Mouse (Mus musculus) E14TG2a.4 (cell line): ENCODE measurements at regions not wholly inside any gene's neighbourhood (a gene's known extent, or its start where the extent isn't known, plus 50 kb on each side); places are given as distances from the start of the nearest gene placed in this dataset.
"Not testable (repeated sequence)": the region's sequence is repeated elsewhere in the genome, so short reads cannot be mapped to it uniquely, and the experiment has no call there.

Experiments used
- H3K27me3 ChIP-seq: 2 replicates; pipeline ENCODE4 v1.6.1; 2014; ENCODE audit warnings: low read length, control low read depth; ENCODE audit not compliant: insufficient read depth
- H3K36me3 ChIP-seq: 2 replicates; pipeline ENCODE4 v1.6.1; 2014; ENCODE audit warnings: low read length, control low read depth; ENCODE audit not compliant: insufficient read depth
- H3K4me1 ChIP-seq: replicated peaks from 2 replicates; pipeline ENCODE4 v1.6.1; 2014; ENCODE audit warnings: low read depth, low read length, control low read depth
- H3K4me3 ChIP-seq: replicated peaks from 2 replicates; pipeline ENCODE4 v1.5.1; 2014; ENCODE audit warnings: mild to moderate bottlenecking, low read length
- H3K9me3 ChIP-seq: 2 replicates; pipeline ENCODE4 v1.6.1; 2014; ENCODE audit warnings: low read length, control low read depth
- CTCF ChIP-seq: conservative IDR thresholded peaks from 2 replicates; pipeline ENCODE4 v1.5.1; 2014; ENCODE audit warnings: low read length

DNA sequence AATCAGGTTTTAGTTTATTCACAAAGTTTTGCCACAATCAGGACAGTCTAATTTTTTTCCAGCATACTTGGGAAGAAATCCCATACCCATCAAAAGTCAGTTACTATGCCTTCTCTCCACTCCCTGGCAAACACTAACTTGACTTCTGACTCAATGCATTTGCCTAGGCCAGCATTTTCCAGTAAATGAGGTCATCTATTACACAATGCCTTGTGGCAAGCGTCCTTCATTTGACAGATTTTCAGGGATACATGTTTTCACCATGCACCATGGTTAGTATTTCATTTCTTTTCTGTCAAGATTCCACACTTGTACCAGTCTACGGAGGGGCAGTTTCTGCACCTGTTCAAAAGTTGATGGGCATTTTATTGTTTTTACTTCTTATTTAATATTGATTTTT, 88.4 kb upstream of the Slc2a12 start:
- peaks cover 13% of the 10 kb centered on the region for H3K9me3 ChIP-seq
- not testable (repeated sequence) for H3K4me1 ChIP-seq, H3K36me3 ChIP-seq, H3K4me3 ChIP-seq, H3K27me3 ChIP-seq

DNA sequence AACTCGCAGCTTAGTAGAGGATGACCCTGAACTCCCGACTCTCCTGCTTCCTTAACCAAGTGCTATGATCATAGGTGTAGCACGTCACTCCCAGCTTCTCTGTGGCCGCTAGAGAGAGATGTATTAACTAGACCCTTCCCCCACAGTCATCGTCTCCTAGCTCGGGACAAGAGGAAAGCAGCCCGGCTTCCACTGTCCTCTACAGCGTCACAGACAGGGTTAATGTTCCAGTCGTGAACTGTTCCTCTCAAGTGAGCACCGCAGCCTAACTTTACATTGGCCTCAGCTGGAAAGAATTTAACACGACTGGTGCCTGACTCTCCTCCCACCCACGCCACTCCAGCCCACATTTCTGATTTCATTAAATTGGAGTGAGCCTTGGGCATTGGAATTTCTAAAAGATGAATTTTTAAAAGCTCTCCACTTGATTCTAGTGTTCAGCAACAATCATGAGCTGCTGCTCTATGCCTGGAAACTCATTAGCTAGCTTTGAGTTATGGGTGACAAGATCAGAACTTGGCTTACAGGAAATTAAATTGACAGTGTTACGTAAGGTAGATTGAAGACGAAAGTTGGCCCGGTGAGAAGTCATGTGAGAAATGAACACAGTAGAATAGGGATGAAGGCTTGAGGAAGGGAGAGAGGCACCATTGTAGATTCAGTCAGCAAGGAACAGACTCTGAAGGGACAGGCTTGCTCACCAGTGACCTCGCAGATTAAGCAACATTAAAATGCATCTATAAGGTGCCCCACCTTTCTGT, 75.4 kb upstream of the Slc2a12 start:
- H3K27me3 ChIP-seq, H3K4me1 ChIP-seq, H3K4me3 ChIP-seq, H3K36me3 ChIP-seq, H3K9me3 ChIP-seq: not testable (repeated sequence)

DNA sequence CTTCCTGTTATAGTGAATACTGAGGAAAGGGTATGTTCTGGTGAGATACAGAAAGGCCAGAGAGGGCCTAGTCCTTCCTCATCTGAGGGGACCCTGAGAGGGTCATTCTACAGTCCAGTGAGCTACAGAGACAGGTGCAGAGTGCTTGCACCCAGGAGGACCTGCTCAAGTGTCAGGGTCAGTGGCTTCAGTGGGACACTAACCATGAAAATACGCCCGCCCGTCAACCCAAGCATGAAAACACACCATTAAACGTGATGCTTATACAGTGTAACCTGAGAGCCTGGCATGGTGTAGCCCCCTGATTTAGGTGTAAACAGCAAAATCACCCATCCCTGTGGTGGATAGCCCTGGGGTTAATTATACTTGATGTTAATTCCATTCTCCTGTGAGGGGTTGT, 70.8 kb upstream of the Slc2a12 start:
- not testable (repeated sequence) for H3K4me1 ChIP-seq

DNA sequence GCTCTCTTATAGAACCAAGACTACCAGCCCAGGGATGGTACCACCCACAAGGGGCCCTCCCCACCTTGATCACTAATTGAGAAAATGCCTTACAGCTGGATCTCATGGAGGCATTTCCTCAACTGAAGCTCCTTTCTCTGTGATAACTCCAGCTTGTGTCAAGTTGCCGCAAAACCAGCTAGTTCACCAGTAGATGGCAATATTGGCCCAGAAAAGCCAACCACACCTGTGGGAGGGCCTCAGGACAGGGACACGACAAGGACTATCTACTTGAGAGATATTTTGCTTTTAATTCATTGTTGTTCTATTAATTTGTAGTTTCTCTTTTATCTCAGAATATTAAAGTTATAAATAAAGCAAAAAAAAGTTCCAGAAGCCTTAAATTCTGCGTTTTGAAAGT, 65.4 kb upstream of the Slc2a12 start:
- not testable (repeated sequence) for H3K9me3 ChIP-seq, H3K4me1 ChIP-seq, H3K36me3 ChIP-seq, H3K4me3 ChIP-seq
- peaks cover 11% of the 10 kb centered on the region for H3K27me3 ChIP-seq
- peak; percentile 26; the same call in 1 of the 2 replicates for TF ChIP-seq CTCF

More for the DNA sequence above, 70.8 kb upstream of the Slc2a12 start:
- H3K27me3 ChIP-seq: peaks cover 11% of the 10 kb centered on the region
- H3K9me3 ChIP-seq, H3K4me3 ChIP-seq, H3K36me3 ChIP-seq: not testable (repeated sequence)

DNA sequence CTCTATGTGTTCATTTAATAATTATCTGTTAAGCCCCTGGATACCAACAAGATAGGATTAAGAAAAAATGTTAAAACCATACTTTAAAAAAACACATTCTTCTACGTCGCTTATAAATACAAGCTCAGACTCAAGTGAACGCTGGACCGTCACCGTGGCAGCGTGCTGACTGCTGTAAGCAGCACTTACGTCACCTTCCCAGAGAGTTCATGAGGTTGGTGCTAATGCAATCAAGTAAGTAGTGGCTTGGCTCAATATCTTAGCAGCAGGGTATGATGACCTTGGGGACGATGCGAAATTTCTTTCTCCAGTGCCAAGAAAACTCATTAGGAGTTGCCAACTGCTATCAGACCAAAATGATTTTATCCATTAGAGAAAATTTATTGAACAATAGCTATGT, 63.5 kb upstream of the Slc2a12 start:
- not testable (repeated sequence) for H3K4me3 ChIP-seq, H3K9me3 ChIP-seq, H3K27me3 ChIP-seq, H3K36me3 ChIP-seq, H3K4me1 ChIP-seq

DNA sequence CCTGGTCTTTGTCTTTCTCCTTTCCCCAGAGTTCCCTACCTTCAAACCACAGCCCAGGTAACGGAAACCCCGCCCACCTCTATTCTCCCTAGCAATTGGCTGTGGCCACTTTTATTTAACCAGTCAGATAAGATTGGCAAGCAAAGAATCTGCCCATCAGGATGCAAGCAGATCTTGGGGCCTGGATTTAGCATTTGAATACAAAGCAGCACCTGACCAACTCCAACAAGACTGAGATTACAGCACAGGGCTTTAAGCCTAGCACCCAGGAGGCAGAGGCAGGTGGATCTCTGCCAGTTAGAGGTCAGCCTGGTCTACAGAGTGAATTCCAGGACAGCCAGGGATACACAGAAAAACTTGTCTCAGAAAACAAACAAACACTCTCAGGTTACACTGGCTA, 61.5 kb upstream of the Slc2a12 start:
- not testable (repeated sequence) for H3K36me3 ChIP-seq, H3K9me3 ChIP-seq, H3K4me3 ChIP-seq, H3K4me1 ChIP-seq, H3K27me3 ChIP-seq

DNA sequence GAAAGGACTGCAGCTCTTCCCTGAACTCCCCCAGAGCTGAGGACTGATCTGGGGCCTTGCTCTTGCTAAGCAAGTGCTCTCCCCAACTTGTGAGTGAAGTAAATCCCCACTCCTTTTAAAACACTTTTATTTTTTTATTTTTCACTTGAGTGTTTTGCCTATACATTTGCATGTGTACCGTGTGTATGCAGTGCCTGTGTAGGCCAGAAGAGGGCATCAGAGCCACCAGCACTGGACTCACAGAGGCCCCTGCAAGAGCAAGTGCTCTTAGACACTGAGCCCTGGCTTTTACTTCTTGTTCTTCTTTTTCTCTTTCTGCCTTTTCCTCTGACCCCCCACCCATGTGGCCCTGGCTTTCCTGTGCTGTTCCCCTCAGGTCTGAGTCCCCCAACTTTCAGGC, 56.2 kb upstream of the Slc2a12 start:
- not testable (repeated sequence) for H3K4me3 ChIP-seq, H3K9me3 ChIP-seq, H3K36me3 ChIP-seq, H3K27me3 ChIP-seq
- TF ChIP-seq CTCF: peak; percentile 73
- peaks cover 11% of the 10 kb centered on the region; the same call in 1 of the 2 replicates for H3K4me1 ChIP-seq

DNA sequence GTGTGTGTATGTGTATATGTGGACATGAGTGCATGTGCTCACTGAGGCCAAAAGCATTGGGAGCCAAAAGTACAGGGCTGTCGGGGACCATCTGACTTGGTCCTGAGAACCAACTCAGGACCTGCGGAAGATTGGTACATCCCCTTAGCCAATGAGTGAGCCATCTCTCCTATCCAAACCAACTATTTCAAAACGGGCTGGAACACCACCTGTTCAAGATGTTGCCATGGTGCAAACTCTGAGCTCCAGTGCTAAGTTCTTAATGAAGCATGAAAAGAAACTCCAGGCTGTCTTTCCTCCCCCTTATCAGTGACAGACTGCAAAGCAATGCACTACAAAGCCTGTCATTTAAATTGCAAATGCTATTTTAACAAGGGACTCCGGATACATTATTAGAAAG, 53.1 kb upstream of the Slc2a12 start:
- peaks cover 11% of the 10 kb centered on the region for H3K9me3 ChIP-seq
- not testable (repeated sequence) for H3K36me3 ChIP-seq, H3K4me3 ChIP-seq, H3K27me3 ChIP-seq, H3K4me1 ChIP-seq

DNA sequence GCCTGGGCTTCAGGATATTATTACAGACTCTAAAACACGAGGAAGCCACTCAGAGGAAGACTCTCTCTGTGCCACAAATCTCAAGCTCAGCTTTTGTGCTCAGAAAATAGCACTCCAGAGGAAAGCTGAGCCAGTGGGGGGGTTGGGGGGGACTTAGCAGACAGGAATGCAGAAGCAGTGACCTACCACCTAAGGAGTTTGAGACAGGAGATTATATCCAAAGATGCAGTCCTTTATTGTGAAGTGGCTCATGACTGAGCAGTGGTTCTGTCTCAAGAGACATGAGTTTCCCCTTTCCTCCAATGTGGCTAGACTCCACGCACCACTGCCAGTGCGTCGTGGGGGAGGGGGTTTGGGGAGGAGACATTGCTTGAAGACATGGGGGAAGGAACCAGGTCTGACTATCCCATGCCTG, 52.6 kb upstream of the Slc2a12 start:
- peaks cover 16% of the 10 kb centered on the region for H3K9me3 ChIP-seq
- not testable (repeated sequence) for H3K36me3 ChIP-seq, H3K4me3 ChIP-seq, H3K27me3 ChIP-seq, H3K4me1 ChIP-seq

DNA sequence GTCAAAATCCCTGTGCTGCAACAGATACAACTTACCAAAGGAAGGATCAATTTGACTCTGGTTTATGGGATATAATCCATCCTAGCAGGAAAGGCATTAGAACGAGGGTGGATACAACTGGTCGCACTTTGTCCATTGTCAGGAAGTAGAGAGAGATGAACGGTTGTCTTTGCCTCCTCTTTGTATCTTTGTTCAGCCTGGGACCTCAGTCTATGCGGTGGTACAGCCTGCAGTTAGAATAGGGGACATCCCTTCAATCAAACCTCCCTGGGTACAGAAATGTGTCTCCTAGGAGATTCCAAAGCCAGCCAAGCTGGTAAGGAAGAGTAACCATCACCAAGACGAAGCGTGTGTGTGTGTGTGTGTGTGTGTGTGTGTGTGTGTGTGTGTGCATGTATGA, 52.1 kb upstream of the Slc2a12 start:
- not testable (repeated sequence) for H3K4me1 ChIP-seq, H3K36me3 ChIP-seq, H3K4me3 ChIP-seq, H3K27me3 ChIP-seq
- H3K9me3 ChIP-seq: peaks cover 16% of the 10 kb centered on the region
